Mouse (Mus musculus) lung, embryonic 16.5 days (tissue): ENCODE measurements at regions not wholly inside any gene's neighbourhood (a gene's known extent, or its start where the extent isn't known, plus 50 kb on each side); places are given as distances from the start of the nearest gene placed in this dataset.

Experiments
- ATAC-seq: fragments of 200-750 bp; cut with Nextera tagmentation; 2 replicates; pipeline ENCODE4 v1.8.0; 2017; ENCODE audit warnings: low read depth, mild to moderate bottlenecking, moderate library complexity
- H3K27ac ChIP-seq: fragments of 300-500 bp; sonication (generic); 2 replicates; pipeline ENCODE4 v1.5.1; 2014; ENCODE audit warnings: mild to moderate bottlenecking, control low read depth, low read length
- H3K27me3 ChIP-seq: fragments of 300-500 bp; sonication (generic); 2 replicates; pipeline ENCODE4 v1.6.1; 2014; ENCODE audit warnings: low read depth, low read length, mixed read lengths; ENCODE audit not compliant: control insufficient read depth, insufficient read depth
- H3K36me3 ChIP-seq: fragments of 300-500 bp; sonication (generic); 2 replicates; pipeline ENCODE4 v1.6.1; 2014; ENCODE audit warnings: low read length; ENCODE audit not compliant: control insufficient read depth, insufficient read depth
- H3K4me1 ChIP-seq: fragments of 300-500 bp; sonication (generic); replicated peaks from 2 replicates; pipeline ENCODE4 v1.6.1; 2014; ENCODE audit warnings: low read length, mixed read lengths; ENCODE audit not compliant: control insufficient read depth, insufficient read depth
- H3K4me2 ChIP-seq: fragments of 300-500 bp; sonication (generic); 2 replicates; pipeline ENCODE4 v1.6.1; 2014; ENCODE audit warnings: low read depth, low read length, control low read depth
- H3K4me3 ChIP-seq: fragments of 300-500 bp; sonication (generic); 2 replicates; pipeline ENCODE4 v1.5.1; 2014; ENCODE audit warnings: mild to moderate bottlenecking, low read length, control low read depth
- H3K9ac ChIP-seq: fragments of 300-500 bp; sonication (generic); 2 replicates; pipeline ENCODE4 v1.6.1; 2014; ENCODE audit warnings: low read length, control low read depth
- H3K9me3 ChIP-seq: fragments of 300-500 bp; sonication (generic); 2 replicates; pipeline ENCODE4 v1.6.1; 2016; ENCODE audit warnings: low read length; ENCODE audit not compliant: control insufficient read depth
- WGBS: fragments of 180-500 bp; shearing (Covaris S2); extraction: QIAGEN DNeasy Blood & Tissue Kit; methylation state at CpG from one replicate; pipeline ENCODE4 v1.1.7; 2014; 5-methylcytosine and 5-hydroxymethylcytosine counted together

DNA sequence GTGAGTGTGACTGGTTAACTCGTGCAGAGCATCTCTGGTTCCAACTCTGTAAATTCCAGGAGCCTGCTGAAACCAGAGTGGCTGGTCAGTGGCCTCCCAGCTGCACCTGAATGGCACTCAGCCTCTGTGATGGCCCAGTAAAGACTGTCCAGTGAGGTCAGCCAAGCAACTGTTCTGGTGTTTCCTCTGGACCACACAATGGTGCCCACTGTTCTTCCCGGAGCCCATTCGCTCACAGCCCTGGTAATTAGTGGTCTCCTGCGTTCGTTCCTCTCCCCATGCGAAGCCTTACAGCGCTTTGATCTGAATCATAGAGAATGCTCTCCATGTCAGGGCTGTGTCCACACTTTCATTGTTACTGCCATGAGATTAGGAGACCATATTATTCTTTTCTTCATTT lies 75.5 kb downstream of the Enkur start:
- 72% methylated on average over 7 of the region's 7 CpGs for WGBS
- H3K27me3 ChIP-seq: no peaks in the 10 kb centered on the region
- no peak overlapping the region for H3K4me3 ChIP-seq
- H3K27ac ChIP-seq: no peak overlapping the region
- no peak overlapping the region for H3K9ac ChIP-seq
- H3K9me3 ChIP-seq: no peaks in the 10 kb centered on the region
- ATAC-seq: no peak
- no peaks in the 10 kb centered on the region for H3K36me3 ChIP-seq
- no peaks in the 10 kb centered on the region for H3K4me1 ChIP-seq
- no peak overlapping the region for H3K4me2 ChIP-seq

DNA sequence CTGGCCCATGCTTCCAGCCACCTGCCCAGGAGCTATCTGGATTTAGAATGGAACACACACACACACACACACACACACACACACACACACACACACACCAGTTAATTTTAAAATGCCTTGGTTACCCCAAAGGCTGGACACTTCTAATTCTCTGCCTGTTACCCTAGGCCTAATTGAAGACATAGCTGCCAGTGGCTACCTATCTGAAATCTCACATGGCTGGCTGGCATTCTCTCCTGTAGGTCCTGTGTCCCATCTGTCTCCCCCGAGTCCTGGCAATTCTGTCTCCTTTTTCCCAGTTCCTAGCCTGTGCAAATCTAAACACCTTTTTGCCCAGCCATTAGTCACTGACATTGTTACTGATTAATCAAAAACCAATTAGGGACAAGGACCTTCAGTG lies 78.6 kb downstream of the Enkur start:
- Histone ChIP-seq H3K27me3 (no peaks in the 10 kb centered on the region), H3K36me3 (no peaks in the 10 kb centered on the region), H3K4me3 (no peak overlapping the region), H3K9ac (no peak overlapping the region), H3K27ac (no peak overlapping the region), H3K4me1 (no peaks in the 10 kb centered on the region), H3K9me3 (no peaks in the 10 kb centered on the region), H3K4me2 (no peak overlapping the region)
- WGBS: 43% methylated on average over 1 of the region's 1 CpGs
- ATAC-seq: no peak

DNA sequence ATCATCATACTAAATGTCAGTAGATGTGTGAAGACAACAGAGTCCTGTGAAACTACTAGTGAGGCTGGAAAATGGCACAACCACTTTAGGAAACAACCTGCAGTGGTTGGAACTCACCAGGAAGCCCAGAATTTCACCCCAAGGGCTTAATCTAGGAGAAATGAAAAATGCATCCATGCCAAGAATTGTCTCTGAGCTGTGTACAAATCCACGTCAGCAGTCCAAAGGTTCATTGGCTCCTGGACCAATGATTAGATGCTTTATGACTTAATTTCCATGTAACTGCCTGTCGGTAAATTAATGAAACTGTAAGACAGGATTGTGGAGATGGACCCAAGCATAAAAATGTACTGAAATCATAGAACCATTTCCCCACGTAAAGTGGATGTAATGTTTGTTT lies 82.7 kb downstream of the Enkur start:
- Histone ChIP-seq H3K36me3 (no peaks in the 10 kb centered on the region), H3K9me3 (no peaks in the 10 kb centered on the region), H3K4me3 (no peak overlapping the region), H3K4me1 (no peaks in the 10 kb centered on the region), H3K27me3 (no peaks in the 10 kb centered on the region), H3K4me2 (no peak overlapping the region), H3K9ac (no peak overlapping the region), H3K27ac (no peak overlapping the region)
- 51% methylated on average over 3 of the region's 3 CpGs for WGBS
- ATAC-seq: no peak

DNA sequence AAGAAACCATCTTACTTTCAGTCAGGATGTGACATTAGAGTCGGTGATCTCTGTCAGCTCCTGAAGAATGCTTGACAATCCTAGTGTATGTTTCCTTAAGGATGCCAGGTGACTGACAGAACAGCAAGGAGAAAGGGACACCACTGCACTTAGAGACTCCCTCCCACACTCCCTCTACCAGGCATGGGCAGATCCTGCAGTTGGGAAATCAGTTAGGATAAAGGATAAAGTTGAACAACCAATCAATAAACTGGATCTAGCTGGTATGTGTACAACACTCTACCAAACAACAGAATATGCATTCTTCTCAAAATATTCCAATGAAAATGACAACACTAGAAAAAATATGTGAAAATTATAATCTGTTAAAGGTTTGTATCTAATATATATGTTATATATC lies 83.5 kb downstream of the Enkur start:
- Histone ChIP-seq H3K4me3 (no peak overlapping the region), H3K27ac (no peak overlapping the region), H3K4me1 (no peaks in the 10 kb centered on the region), H3K9me3 (no peaks in the 10 kb centered on the region), H3K36me3 (no peaks in the 10 kb centered on the region), H3K9ac (no peak overlapping the region), H3K27me3 (no peaks in the 10 kb centered on the region), H3K4me2 (no peak overlapping the region)
- no peak for ATAC-seq
- 63% methylated on average over 1 of the region's 1 CpGs for WGBS

DNA sequence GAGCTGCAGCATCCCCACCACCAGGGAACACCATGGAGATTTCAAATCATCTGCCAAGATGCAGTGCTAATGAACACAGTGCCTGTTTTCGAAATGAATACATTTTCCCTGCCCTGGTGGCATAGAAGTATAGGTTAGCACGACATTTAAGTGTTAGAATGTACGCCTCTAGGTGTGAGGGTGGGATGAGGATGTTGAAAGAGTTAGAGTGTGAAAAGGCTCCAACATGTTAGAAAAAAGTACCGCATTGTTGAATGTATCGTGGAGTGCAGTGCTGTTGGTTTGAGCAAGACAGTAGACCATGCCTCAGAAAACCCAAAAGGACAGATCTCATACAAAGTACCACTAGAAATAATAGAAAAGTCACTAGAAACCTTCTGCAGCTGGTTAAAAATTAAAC lies 88.3 kb downstream of the Enkur start:
- 75% methylated on average over 5 of the region's 5 CpGs for WGBS
- no peaks in the 10 kb centered on the region for H3K9me3 ChIP-seq
- H3K9ac ChIP-seq: no peak overlapping the region
- ATAC-seq: no peak
- no peak overlapping the region for H3K4me2 ChIP-seq
- H3K36me3 ChIP-seq: no peaks in the 10 kb centered on the region
- H3K27ac ChIP-seq: no peak overlapping the region
- no peaks in the 10 kb centered on the region for H3K27me3 ChIP-seq
- H3K4me1 ChIP-seq: no peaks in the 10 kb centered on the region
- H3K4me3 ChIP-seq: no peak overlapping the region

DNA sequence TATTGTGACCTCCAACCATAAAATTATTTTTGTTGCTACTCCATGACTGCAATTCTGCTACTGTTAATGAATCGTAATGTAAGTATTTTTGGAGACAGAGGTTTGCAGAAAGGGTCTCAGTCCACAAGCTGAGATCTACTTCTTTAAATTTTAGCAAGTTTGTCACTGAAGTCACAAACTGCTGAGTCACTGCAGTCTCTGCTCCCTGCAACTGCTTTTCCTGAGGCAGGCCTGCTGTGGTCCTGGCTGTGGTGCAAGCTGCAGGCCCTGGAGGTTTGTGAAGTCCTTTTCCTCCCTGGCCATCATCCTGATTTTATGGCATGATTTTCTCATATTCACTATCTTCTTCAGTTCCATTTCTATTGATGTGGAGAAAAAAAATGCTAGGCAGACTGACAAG lies 93.6 kb downstream of the Enkur start:
- Histone ChIP-seq H3K4me2 (no peak overlapping the region), H3K36me3 (no peaks in the 10 kb centered on the region), H3K4me3 (no peak overlapping the region), H3K27me3 (no peaks in the 10 kb centered on the region), H3K9me3 (no peaks in the 10 kb centered on the region), H3K4me1 (no peaks in the 10 kb centered on the region), H3K9ac (no peak overlapping the region), H3K27ac (no peak overlapping the region)
- no peak for ATAC-seq
- WGBS: 77% methylated on average over 1 of the region's 1 CpGs

DNA sequence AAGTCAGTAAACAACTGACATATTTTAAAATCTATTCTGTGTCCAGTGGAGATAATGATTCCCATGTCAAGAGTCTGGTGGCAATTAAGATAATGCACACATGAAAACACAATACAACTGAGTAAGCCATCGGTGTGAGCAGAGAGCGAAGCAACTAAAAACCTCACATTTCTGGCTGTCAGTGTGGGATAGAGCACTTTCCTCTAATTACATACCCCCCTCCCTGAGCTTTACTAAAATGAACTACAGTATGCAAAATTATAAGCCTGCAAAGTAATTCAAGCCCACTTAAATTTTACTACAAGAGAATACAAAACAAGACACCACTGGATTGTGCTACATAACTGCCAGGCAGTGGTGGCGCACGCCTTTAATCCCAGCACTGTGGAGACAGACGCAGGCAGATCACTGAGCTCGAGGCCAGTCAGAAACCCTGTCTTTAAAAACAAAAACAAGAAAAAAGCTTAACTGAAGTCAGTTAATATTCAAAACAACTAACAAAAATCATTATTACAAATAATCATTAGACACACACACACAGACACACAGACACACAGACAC lies 104.8 kb downstream of the Enkur start:
- Histone ChIP-seq H3K4me1 (no peaks in the 10 kb centered on the region), H3K27ac (no peak overlapping the region), H3K9me3 (no peaks in the 10 kb centered on the region), H3K4me2 (no peak overlapping the region), H3K27me3 (no peaks in the 10 kb centered on the region), H3K36me3 (no peaks in the 10 kb centered on the region), H3K9ac (no peak overlapping the region), H3K4me3 (no peak overlapping the region)
- 83% methylated on average over 6 of the region's 6 CpGs for WGBS
- ATAC-seq: no peak

DNA sequence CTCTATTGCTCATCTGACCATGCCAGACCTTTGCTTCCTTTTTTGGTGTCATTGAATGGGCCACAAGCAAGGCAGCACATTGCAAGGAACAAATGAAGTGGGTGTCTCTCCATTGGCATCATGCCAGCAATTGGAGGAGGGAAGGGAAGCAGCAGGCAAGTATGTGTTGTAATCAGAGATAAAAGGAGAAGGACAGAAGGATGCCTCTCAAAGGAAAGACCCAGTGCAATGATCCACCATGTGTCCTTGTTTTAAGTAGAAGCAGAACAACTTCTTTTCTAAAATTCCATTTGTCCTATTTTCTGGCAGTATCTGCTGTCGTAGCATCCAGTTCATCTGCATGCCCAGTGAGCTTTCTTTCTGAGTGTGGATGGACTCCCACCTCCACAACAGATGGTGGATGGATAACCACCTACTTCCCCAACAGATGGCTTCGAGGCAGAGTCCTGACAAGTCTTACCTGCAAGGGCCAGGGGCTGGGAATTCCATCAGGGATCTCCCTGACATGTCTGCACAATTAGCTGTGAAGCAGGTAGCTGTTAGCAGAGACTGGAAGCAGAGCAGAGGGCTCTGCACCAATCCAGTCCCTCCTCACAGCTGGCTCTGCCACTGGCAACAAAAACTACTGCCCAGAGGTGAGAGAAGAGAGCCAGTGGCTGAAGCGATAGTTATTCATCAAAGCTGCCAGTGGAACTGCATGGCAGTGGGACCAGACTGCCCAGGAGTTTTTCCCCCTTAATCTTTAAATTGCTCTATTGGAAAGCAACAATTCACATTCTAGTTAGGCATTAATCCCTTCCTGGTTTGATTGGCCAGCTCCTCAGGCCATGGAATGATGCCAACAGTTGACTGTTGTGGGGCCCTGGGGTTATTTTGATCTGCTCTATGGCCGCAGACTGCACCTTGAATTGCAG lies 113.8 kb downstream of the Enkur start:
- H3K9me3 ChIP-seq: no peaks in the 10 kb centered on the region
- H3K4me1 ChIP-seq: no peaks in the 10 kb centered on the region
- no peaks in the 10 kb centered on the region for H3K27me3 ChIP-seq
- ATAC-seq: 0 out of 2 replicates have a peak, but pooled peaks have one; percentile 20
- H3K36me3 ChIP-seq: no peaks in the 10 kb centered on the region
- H3K27ac ChIP-seq: no peak overlapping the region
- WGBS: 47% methylated on average over 4 of the region's 4 CpGs
- no peak overlapping the region for H3K4me2 ChIP-seq
- H3K4me3 ChIP-seq: no peak overlapping the region
- no peak overlapping the region for H3K9ac ChIP-seq

DNA sequence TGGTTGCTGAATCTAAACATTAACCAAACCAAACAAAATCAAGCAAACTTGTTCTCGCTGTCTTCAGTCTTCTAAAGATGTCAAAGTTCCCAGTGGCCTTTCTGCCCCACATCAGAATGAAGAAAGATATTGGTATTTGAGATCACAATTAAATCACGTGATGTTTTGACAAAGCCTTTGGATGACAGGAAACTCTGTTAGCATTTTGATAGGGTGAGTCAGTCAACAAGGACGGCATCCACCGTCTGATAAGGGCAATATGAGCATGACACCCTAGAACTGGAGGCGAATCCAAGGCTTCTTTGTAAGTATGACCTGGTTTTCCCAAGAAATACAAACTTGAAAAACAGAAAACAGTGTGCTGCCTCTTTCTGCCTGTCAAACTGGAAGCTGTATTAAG lies 116.8 kb upstream of the Arhgap21 start:
- H3K4me3 ChIP-seq: no peak overlapping the region
- 38% methylated on average over 5 of the region's 5 CpGs for WGBS
- ATAC-seq: no peak
- no peaks in the 10 kb centered on the region for H3K27me3 ChIP-seq
- H3K9ac ChIP-seq: no peak overlapping the region
- no peak overlapping the region for H3K4me2 ChIP-seq
- no peaks in the 10 kb centered on the region for H3K9me3 ChIP-seq
- H3K4me1 ChIP-seq: no peaks in the 10 kb centered on the region
- no peaks in the 10 kb centered on the region for H3K36me3 ChIP-seq
- H3K27ac ChIP-seq: no peak overlapping the region
